Mouse (Mus musculus): ENCODE measurements at regions not wholly inside any gene's neighbourhood (a gene's known extent, or its start where the extent isn't known, plus 50 kb on each side); places are given as distances from the start of the nearest gene placed in this dataset.

- no peak for DNase-seq (ENCODE audit: low read depth, low spot score)
Observed at GRCm38 (mm10) chr10:126815730-126816129, 85.4 kb downstream of the Atp23 start.

- DNase-seq (ENCODE audit: low read depth, low spot score) = no peak
Observed at GRCm38 (mm10) chr10:126814968-126815367, 86.2 kb downstream of the Atp23 start.

GRCm38 (mm10) chr10:126813051-126813593, 88.0 kb downstream of the Atp23 start:
- DNase-seq (ENCODE audit: low read depth, low spot score) = no peak

- no peak for DNase-seq (ENCODE audit: low read depth, low spot score)
Observed at GRCm38 (mm10) chr10:126812243-126812755, 88.9 kb downstream of the Atp23 start.

GRCm38 (mm10) chr10:126810346-126811095, 90.6 kb downstream of the Atp23 start:
- DNase-seq (ENCODE audit: low read depth, low spot score) = no peak

GRCm38 (mm10) chr10:126809587-126809986, 91.6 kb downstream of the Atp23 start:
- DNase-seq (ENCODE audit: low read depth, low spot score) = peak; percentile 34

- DNase-seq (ENCODE audit: low read depth, low spot score) = no peak
Observed at GRCm38 (mm10) chr10:126806881-126807280, 94.3 kb downstream of the Atp23 start.

GRCm38 (mm10) chr10:126802732-126803131, 98.4 kb downstream of the Atp23 start:
- no peak for DNase-seq (ENCODE audit: low read depth, low spot score)

GRCm38 (mm10) chr10:126799393-126799792, 101.8 kb downstream of the Atp23 start:
- no peak for DNase-seq (ENCODE audit: low read depth, low spot score)

GRCm38 (mm10) chr10:126793136-126793535, 108.0 kb downstream of the Atp23 start:
- no peak for DNase-seq (ENCODE audit: low read depth, low spot score)

- DNase-seq (ENCODE audit: low read depth, low spot score) = no peak
Observed at GRCm38 (mm10) chr10:126792371-126792835, 108.8 kb downstream of the Atp23 start.

- no peak for DNase-seq (ENCODE audit: low read depth, low spot score)
Observed at GRCm38 (mm10) chr10:126788277-126788676, 112.9 kb downstream of the Atp23 start.

GRCm38 (mm10) chr10:126783161-126783560, 118.0 kb downstream of the Atp23 start:
- DNase-seq (ENCODE audit: low read depth, low spot score) = no peak

GRCm38 (mm10) chr10:126776603-126777002, 124.6 kb downstream of the Atp23 start:
- DNase-seq (ENCODE audit: low read depth, low spot score) = no peak

- no peak for DNase-seq (ENCODE audit: low read depth, low spot score)
Observed at GRCm38 (mm10) chr10:126775946-126776345, 125.2 kb downstream of the Atp23 start.

- no peak for DNase-seq (ENCODE audit: low read depth, low spot score)
Observed at GRCm38 (mm10) chr10:126770446-126771020, 130.6 kb downstream of the Atp23 start.

GRCm38 (mm10) chr10:126765648-126766047, 135.5 kb downstream of the Atp23 start:
- DNase-seq (ENCODE audit: low read depth, low spot score) = no peak

- DNase-seq (ENCODE audit: low read depth, low spot score) = no peak
Observed at GRCm38 (mm10) chr10:126764740-126765139, 136.4 kb downstream of the Atp23 start.

- DNase-seq (ENCODE audit: low read depth, low spot score) = no peak
Observed at GRCm38 (mm10) chr10:126763976-126764375, 137.2 kb downstream of the Atp23 start.

- no peak for DNase-seq (ENCODE audit: low read depth, low spot score)
Observed at GRCm38 (mm10) chr10:126758682-126759081, 142.5 kb downstream of the Atp23 start.

GRCm38 (mm10) chr10:126753201-126753600, 148.0 kb downstream of the Atp23 start:
- DNase-seq (ENCODE audit: low read depth, low spot score) = no peak

- peak; percentile 14 for DNase-seq (ENCODE audit: low read depth, low spot score)
Observed at GRCm38 (mm10) chr10:126752699-126753098, 148.5 kb downstream of the Atp23 start.
